Mouse (Mus musculus): Measurements from ENCODE around the gene Ptpn1.

Gene Ptpn1

DNA sequence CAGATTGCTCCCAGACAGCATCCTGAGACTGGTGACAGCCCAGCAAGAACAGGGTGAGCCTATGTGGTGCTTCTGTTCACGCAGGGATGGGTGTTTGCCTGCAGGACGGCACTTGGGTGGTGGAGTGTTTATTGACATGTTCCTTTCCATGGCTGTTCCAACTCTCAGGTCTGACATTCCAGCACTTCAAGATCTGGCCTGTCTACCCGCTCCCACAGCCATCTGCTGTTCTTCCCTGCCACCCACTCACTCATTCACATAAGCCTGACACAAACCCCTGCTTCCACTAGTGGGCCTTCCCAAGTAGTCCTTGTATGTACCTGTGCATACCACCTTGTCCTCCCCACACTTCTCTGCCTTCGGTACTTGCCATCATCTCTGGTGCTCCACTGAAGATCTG is 31.3 kb downstream of the Ptpn1 start:
- in situ Hi-C loops (cut with MboI, MseI) = no loop called here

DNA sequence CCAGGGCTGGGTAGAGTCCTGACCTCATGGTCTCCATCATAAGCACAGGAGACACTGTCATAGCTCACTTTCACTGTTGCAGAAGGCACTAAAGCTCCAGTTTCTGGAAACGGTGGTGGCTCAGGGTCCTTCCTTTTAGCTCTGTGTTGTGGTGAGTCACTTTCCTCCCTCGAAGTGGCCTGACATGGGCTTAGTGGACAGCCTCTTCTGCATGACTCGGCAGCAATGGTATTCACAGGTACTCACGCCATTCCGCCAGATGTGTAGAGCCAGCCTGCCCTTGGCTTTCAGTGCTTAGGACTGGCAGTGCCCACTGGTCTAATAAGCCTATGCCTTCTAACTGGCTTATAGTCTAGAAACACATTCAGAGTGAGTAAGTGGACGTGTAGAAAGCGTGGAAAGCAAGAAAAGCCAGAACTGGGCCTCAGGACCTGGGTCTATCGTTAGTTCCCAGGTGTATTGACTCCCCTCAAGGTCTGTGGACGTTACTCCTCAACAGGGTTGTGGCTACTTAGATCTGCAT is 32.0 kb downstream of the Ptpn1 start:
- in situ Hi-C loops (cut with MboI, MseI) = no loop called here

DNA sequence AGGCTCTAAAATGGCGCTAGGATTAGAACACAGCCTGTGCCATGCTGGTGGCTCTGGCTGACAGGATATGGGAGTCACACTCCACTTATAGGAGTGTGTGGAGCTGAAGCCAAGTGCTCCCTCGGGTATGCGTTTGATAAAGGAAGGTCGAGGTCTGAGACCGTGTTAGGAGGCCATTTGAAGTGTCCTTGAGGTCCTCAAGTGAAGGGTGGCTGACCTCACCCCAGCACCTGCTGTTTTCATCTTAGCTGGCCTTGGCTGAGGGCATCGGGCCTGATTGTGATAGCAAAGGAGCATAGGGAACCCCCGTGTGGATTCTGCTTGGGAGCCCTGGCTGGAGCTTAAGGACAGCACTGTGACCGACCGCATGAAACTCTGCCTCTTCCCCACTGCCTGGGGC is 32.5 kb downstream of the Ptpn1 start:
- in situ Hi-C loops (cut with MboI, MseI) = no loop called here

DNA sequence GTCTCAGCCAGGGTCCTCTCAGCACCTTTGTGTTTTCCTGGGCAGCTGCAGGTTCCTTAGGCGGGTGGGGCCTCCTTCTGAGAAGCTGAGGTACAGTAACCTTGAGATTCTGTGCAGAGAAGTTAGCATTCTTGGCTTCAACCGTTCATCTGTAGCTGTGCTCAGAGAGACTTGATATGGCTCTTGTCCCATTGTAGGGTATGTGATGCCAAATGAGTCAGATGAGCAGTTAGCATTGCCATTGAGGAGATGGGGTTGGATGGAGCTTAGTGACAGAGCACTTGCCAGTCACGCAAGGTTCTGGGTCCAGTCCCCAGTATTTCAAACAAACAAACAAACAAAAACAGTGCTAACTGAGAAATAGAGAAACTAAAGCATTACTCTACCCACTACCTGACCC is 34.1 kb downstream of the Ptpn1 start:
- in situ Hi-C loops (cut with MboI, MseI) = no loop called here

DNA sequence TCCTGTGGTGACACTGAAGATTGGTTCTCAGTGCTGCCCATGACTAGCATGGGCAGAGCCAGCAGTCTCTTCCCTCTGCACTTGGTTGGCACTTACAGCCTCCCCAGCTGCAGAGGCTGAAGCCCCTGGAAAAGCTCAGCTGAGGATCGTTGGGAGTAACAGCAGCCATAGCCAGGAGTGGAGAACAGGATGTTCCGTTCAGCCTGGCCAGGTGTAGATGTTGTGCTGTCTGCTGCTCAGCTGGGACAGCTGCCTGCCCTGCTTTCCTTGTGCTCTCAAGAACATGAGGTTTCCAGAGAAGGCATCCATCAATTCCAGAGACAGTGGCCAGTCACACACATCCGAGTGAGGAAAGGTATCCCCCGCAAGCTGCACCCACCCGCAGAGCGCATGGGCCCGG is 36.6 kb downstream of the Ptpn1 start:
- in situ Hi-C loops (cut with MboI, MseI) = no loop called here

DNA sequence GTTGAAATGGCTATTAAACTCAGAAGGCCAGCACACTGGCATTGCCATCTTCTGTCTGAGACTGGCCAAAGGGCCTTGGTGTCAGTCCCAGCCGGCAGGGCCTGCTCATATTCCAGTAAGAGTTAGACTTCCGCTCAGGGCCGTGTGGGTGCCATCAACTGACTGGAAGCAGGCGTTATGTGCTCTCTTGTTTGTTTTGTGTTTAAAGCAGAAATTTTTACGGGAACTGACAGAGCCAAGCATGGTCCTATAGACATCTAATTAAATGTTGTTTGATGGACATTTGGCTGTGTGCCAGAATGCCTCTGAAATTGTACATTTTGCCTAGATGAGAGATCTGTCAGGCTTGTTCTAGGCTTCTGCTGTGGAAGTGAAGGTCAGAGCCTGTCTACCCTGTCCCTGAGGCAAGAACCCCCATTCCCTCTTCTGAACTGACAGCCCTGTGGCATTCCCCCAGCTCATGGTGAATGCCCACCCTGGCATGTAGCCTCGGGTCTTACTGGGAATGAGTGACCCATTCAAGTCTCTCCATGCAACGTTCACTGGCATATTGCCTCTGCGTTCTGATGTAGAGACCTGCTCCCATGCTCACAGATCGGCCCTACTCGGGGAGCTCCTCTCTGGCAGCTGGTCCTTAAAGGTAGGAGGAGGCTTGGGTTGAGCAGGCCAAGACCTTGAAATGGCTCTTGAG is 38.1 kb downstream of the Ptpn1 start:
- in situ Hi-C loops (cut with MboI, MseI) = loop anchor here in 1 of 2 experiments (5.0 kb wide), 1 partner anchor 438 kb away; no protein-coding TSS in a partner anchor

DNA sequence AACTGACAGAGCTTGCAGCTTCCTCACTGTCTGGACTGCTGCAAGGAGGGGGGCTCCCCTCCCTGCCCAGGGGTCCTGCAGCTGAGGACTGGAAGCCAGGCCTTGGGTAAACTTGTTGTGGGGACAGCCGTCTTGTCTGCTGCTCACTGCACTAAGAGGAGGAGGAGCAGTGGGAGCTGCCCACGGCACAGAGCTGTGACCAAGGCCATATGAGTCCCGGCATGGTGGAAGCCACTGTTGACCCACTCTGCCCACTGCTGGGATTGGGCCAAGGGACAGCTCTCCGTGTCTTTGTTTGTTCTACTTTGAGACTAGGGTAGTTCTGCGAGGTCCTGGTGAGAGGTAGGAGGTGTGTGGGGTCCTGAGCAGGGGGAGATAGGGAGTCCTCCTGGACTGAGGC is 40.3 kb downstream of the Ptpn1 start:
- in situ Hi-C loops (cut with MboI, MseI) = loop anchor here in 1 of 2 experiments (5.0 kb wide), 1 partner anchor 440 kb away; no protein-coding TSS in a partner anchor

DNA sequence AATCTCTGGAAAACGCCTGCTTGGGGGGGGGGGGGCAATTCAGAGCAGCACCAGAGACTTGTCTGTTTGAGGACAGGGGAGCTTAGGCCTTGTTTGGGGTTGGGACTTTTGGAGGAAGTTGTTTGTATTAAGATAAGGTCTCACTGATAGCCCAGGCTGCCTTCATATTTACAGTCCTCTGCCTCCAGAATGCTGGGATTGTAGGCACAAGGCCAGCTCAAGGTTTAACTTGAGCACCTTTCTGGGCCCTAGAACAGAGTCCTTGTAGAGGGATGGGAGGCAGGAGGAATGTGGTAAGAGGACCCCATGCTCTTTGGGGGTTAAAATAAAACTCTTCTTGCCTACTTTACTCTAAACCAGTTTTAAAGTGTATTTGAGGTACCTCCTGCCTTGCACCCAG is 41.0 kb downstream of the Ptpn1 start:
- in situ Hi-C loops (cut with MboI, MseI) = loop anchor here in 1 of 2 experiments (5.0 kb wide), 1 partner anchor 441 kb away; no protein-coding TSS in a partner anchor

DNA sequence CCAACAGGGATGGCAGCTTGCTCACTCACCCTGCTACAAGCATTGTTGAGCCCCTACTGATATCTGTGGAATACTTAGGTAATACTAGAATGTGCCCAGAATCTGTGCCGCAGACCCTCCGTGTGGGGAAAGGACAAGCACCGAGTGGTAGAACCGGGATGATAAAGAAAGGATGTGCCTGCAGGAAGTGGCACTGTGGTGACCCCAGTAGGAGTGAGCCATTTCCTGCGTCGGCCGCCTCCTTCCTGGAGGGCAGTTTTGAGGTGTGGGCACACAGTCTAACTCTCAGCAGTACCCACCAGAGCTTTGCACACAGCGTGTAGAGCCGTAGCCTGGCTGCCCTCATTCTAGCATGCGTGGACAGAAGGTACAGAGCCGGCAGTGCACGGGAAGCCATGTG is 43.9 kb downstream of the Ptpn1 start:
- in situ Hi-C loops (cut with MboI, MseI) = no loop called here

DNA sequence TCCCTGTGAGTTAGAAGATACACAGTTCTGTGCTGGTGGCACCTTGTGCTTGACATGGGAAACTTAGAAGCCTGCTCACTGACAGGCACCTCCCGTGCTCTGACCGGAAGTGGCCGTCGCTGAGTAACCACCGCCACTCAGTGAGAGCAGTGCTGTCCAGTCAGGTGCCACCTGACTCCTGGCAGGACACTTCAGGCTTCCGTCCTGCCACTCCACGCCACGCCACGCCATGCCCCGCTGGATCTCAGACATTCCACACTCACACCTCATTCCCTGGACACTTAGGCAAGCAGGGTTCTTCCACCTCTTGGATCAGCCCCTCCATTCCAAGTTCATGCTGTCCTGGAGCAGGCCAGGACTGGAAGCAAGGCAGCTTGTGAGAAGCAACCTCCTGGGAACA is 46.4 kb downstream of the Ptpn1 start:
- in situ Hi-C loops (cut with MboI, MseI) = no loop called here

DNA sequence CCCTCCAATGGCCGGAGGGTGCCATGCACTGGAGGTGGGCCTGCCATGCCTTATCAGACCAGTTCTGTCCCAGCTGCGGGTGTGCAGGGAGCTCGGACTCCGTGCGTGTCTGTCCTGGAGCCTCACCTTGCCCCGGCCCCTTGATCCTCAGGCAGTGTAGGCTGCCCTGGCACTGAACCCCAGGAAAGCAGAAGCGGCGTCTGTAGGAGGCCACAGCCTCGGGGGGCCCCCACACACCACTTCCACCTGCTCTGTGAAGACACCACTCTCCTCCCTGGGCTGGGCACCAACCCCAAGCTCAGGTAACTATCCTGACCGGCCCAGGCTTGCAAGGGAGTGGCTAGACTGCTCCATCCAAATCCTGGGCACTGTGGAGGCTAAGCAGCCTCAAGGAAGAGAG is 48.5 kb downstream of the Ptpn1 start:
- in situ Hi-C loops (cut with MboI, MseI) = no loop called here

DNA sequence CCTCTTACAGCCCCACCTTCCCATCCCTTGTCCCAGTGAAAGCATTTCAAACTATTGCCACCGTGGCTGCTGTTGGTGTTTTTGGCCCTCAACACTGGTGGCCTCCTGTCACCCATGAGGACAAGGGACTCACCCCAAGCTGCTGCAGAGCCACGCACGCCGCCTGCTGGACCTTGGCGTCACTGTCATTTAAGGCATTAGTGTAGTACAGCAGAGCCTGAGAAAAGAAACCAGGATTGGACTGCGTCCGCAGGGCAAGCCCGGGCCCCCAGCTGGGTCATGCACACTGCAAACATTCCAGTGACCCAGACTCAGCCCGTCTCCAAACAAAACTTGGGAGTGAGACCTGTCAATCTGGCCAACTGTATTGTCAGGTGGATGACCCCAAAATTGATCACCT is 50.8 kb downstream of the Ptpn1 start:
- in situ Hi-C loops (cut with MboI, MseI) = no loop called here

DNA sequence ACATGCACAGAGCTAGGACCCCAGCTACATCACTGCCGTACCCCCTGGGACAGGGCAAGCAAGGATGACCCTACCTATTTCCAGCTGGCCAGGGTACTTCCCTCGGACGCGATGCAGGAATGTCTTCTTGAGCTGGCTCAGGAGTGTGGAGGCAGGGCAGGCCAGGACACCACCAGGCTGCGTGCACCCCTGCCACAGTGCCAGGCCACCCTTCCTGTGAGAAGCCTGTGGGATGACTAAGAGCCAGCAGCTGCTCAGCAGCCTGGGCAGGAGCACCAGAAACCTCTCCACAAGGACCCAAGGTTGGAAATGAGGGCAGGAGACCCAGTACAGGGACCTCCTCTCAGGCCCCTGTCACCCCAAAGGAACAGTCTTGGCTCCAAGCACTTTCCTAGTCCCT is 52.5 kb downstream of the Ptpn1 start:
- in situ Hi-C loops (cut with MboI, MseI) = no loop called here

DNA sequence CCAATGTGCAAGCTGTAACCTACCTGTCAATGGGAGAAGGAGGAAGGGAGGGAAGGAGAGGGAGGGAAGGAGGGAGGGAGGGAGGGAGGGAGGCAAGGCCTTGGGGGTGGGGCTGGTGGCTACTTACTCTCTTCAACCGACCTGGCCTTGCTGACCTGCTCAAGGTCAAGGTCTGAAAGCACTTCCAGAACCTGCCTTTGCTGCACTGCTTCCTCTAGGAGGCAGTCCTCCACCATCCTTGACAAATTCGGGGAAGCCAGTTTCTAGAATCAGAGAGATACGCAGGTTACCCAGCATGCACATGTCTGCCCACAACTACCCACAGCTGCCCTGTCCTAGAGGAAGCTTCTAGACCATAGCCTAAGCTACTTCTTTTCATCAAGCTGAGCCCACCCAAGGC is 53.1 kb downstream of the Ptpn1 start:
- in situ Hi-C loops (cut with MboI, MseI) = no loop called here

DNA sequence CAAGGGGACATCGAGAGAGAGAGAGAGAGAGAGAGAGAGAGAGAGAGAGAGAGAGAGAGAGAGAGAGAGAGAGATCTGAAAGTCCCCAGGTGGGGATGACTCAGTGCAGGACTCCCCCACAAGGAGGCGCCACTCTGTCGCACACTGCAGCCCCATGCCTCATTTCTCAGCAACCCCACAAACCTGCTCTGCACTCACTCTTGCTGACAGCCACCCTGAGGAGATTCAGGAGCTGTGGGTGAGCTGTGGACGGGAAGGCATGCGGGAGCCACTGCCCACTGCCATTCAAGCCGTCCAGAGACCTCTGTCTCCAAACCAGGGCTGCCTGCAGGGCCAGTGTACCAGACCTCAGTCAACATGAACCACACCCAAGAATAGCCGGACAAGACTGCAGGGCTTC is 54.9 kb downstream of the Ptpn1 start:
- in situ Hi-C loops (cut with MboI, MseI) = no loop called here

DNA sequence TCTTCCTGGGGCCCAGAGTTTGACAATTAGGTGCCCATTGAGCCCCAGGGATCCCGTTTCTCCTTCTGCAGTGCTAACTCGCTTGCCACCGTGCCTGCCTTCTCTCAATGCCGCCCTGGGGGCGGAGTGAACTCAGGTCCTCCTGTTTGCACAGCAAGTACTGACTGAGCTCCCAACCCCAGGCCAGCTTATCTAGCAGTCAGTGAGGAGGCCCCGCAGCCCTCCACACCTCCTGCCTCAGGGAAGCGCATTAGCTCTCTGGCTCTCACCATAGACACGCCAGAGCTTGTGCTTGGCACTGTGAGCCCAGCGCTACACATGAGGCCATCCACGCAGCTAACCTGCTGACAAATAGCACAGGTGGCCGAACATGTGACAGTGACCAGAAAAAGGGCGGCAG is 55.8 kb downstream of the Ptpn1 start:
- in situ Hi-C loops (cut with MboI, MseI) = no loop called here

DNA sequence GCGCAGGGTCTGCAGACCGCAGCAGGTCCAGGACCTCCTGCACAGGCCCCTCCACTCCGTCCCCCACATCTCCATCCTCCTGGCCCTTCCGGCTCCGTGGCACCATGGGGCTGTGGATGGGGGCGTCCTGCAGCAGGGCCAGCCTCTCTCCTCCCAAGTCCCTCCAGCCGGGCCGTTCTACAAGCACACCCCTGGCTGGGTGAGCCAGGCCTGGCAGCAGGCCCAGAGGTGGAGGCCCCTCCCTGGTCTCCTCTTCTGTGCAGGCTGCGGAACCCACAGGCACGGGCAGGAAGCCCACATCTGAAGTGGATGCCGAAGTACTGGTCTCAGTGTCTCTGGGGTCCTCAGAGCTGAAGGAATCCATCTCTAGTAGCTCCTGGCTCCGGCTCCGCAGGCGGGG is 57.5 kb downstream of the Ptpn1 start:
- in situ Hi-C loops (cut with MboI, MseI) = no loop called here

DNA sequence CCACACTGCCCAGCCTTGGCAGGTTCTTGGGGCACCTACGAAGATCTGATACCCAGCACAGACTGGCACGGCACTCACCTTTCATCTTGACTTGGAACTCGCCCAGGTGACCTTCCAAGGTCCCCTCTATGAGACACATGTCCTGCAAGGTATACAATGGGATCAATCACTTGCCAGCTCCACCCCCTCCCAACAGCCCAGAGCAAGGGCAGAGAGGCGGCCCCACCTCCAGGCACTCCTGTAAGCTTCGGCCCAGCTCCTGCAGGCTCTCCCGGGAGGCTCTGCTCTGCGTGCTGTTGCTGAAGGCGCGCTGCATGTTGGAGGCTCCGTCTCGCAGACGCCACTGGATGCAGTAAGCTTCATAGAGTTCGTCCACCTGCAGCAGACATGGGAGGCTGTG is 61.4 kb downstream of the Ptpn1 start:
- in situ Hi-C loops (cut with MboI, MseI) = no loop called here

DNA sequence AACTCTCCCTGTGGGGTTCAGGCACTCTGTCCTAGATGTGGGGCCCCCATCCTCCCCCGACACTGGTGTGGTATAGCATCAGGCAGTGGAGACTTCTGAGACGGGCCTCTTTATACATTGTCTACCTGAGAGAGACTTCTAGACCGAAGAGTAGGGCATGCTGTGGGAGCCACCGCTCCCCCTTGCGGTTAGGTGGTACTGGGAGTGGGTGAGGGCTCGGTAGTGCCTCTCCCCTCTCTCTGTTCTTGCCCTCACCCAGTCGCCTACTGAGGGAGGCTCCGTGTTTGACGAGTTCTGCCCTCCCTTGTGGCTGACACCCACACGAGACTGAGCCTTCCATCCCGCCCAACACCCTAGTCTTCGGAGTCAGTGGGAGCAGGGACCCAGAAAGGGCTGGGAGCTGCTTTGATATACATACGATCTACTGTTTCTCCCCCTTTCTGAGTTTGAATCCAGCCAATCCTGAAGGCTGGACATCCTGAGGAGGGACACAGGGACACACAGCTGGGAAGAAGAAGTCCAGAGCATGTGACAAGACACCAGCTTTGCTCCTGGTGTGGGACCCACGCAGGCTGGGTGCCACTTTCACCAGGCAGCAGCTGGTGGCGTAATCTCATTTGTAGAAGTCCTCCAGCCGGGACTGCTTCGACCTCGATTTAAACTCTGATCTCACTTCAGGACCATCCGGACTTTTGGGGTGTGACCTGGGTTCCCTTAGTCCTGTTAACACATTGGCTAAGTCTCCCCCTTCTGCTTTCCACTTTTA is 64.2 kb downstream of the Ptpn1 start:
- in situ Hi-C loops (cut with MboI, MseI) = no loop called here

DNA sequence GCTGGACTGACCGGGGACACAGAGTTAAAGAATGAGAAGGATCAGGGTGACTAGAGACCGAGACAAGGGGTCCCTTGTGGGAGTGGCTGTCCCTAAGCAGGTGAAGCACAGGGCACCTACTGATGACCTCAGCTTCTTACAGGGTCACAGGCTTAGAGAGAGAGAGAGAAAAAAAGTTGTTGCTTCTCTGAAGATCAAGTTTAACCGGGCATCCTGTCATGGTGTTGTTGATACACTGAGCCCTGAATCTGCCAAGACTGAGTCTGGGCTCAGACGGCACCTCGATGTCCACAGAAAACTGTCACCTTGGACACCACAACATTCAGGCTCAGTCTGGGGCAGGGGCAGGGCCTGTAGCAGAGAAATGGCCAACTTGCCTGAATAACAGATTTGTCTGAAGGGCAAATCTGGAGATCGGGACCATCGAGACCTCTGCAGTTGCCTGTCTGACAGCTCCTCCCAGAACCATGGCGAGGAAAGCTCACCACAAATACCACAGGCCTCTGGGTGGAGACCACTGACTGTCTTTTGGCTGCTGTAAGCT is 64.9 kb downstream of the Ptpn1 start:
- in situ Hi-C loops (cut with MboI, MseI) = no loop called here

DNA sequence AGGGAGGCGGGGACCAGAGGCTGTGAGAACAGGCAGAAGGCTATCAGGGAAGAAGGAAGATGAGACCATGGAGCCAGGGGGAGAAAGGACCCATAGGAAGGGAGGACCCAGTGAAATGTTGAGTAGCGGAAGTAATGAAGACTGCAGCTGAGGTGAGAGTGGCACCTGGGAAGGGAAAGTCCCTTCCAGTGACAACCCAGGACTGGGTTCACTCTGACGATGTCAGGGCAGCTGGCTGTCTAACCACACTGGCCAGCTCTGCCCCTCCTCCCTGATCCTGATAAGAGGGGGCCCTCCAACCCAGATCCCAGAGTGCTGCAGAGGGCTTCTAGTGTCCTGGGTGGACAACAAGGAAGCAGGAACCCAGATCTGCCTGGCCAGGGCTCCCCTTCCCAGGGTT is 65.7 kb downstream of the Ptpn1 start:
- in situ Hi-C loops (cut with MboI, MseI) = no loop called here

DNA sequence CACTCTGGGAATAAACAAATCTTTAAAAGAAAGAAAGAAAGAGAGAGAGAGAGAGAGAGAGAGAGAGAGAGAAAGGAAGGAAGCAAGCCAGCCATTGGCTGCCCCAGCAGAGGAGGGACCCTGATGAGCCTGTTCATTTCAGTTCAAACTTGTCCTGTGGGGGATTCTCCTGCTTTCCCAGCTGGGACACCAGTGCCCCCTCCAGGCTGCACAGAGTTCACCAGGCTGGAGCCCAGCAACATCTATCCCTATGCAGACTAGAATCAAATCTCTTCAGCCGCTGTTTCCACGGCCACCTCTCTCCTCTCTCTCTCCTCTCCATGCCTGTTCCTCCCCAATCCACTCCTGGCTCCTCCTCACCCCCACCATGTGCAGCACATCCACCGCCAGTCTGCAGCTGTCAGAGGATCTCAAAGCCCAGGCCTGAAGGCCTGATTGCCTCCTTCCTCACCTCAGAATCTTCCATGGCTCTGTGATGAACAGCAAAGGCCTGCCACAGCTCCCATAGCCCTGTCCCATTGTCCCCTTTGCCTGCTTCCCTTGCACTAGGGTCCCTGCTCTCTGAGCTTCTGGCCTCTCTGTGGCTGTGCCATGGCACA is 67.4 kb downstream of the Ptpn1 start:
- in situ Hi-C loops (cut with MboI, MseI) = no loop called here
